Mouse (Mus musculus): ENCODE measurements around the gene Mllt3. TPM values are rescaled to one million over a fixed set of nuclear protein-coding genes. Genes with fewer than 3 reads are reported as not detected.

Gene Mllt3
- 60.5 TPM for polyA plus RNA-seq (2014; fragmentation: Illumina TruSeq; extraction: RNeasy Lipid Tissue Mini Kit (QIAGEN cat#74804); ENCODE audit: low read depth, low replicate concordance)

DNA sequence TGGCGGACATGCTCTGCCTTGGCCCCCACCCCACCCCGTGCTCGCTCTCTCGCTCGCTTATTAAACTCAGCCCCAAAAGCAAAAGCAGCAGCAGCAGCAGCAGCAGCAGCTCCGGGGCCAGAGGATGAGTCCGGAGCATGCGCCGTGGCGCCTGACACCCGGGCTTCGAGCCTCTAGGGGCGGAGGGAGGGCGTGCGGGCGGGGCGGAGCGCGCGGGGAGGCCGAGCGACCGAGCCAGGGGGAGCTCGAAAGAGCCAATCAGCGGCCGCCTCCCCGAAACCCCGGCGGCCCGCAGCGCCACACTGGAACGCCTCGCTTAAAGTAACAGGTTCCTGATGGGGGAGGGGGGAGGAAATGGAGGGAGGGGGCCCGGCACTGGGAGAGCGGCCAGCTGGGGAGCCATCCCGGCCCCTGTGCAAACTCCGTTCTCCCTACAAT lies at the start of gene Mllt3:
Gene Mllt3 (minus strand): TSS at position 149 of the 438 bp plus-strand sequence.

Other genes with a start within 250 kb of the Mllt3 start
- 16.9 TPM for gene Focad, start 61.3 kb upstream of the Mllt3 start, polyA plus RNA-seq (2014; fragmentation: Illumina TruSeq; extraction: RNeasy Lipid Tissue Mini Kit (QIAGEN cat#74804); ENCODE audit: low read depth, low replicate concordance)